Mouse (Mus musculus): Measurements from ENCODE around the gene Hdac7. TPM values are rescaled to one million over a fixed set of nuclear protein-coding genes. Genes with fewer than 3 reads are reported as not detected.

Hdac7 gene
- total and polyA plus RNA-seq, 2 experiments from 2014 or later = 24.2 to 29.2 TPM

- H3K27me3 ChIP-seq (ENCODE audit: insufficient read depth, low read length) = no peaks in the 10 kb centered on the region
- no peak for DNase-seq (ENCODE audit: low spot score)
- H3K4me1 ChIP-seq (ENCODE audit: insufficient read depth, low read length) = peaks cover 5% of the 10 kb centered on the region; the same call in 1 of the 2 replicates
- H3K4me3 ChIP-seq (ENCODE audit: low read depth, low read length) = no peak overlapping the region
- H3K9ac ChIP-seq (replicated peaks; ENCODE audit: low read length, poor library complexity, severe bottlenecking) = no peak overlapping the region
- no peak overlapping the region for H3K4me2 ChIP-seq (ENCODE audit: low read depth, low read length, poor library complexity, severe bottlenecking)
- TF ChIP-seq CTCF (IDR thresholded peaks at IDR 0.05) = no peak
- WGBS = 90% methylated on average over 18 of the region's 18 CpGs
- H3K36me3 ChIP-seq (ENCODE audit: insufficient read depth, low read length) = peaks cover 53% of the 10 kb centered on the region
- H3K9me3 ChIP-seq (ENCODE audit: low read length) = no peaks in the 10 kb centered on the region
- ATAC-seq (ENCODE audit: low FRiP score) = no peak
- H3K27ac ChIP-seq (ENCODE audit: low read depth, low read length) = no peak overlapping the region
These were observed 50.7 kb downstream of the Hdac7 start for GRCm38 (mm10) chr15:97793386-97794153.

DNA sequence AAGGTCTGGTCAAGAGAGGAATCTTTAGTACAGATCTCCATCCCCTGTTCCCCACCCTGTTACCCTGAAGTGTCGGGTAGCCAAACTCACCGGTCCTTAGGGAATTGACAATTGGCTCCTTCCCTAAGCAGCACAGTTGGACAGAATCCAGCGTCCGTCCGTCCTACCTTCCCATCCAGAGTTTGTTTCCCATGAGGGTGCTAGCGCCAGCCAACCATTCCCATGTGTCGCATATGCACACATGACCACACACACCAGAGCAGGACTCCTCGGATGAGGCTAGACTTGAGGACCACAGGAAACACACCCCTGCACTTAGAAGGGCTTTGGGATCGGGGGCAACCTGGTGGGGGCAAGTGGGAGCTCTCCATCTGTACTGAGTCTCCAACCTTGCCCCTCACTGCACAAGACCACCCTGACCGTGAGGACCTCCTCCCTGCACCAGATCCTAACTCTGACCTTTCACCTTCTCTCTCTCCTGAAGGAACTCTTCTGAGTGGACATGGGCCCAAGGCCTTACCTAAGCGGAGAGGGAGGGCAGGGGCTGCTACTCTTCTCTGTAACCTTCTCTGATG, 53.1 kb downstream of the Hdac7 start:
- no peak for DNase-seq (ENCODE audit: low spot score)
- Histone ChIP-seq H3K9me3 (ENCODE audit: low read length) (no peaks in the 10 kb centered on the region), H3K9ac (replicated peaks; ENCODE audit: low read length, poor library complexity, severe bottlenecking) (no peak overlapping the region), H3K27ac (ENCODE audit: low read depth, low read length) (no peak overlapping the region), H3K4me1 (ENCODE audit: insufficient read depth, low read length) (peaks cover 6% of the 10 kb centered on the region; the same call in 1 of the 2 replicates), H3K4me3 (ENCODE audit: low read depth, low read length) (no peak overlapping the region), H3K36me3 (ENCODE audit: insufficient read depth, low read length) (peaks cover 42% of the 10 kb centered on the region), H3K27me3 (ENCODE audit: insufficient read depth, low read length) (no peaks in the 10 kb centered on the region), H3K4me2 (ENCODE audit: low read depth, low read length, poor library complexity, severe bottlenecking) (no peak overlapping the region)
- no peak for TF ChIP-seq CTCF (IDR thresholded peaks at IDR 0.05)
- WGBS = 86% methylated on average over 11 of the region's 11 CpGs
- ATAC-seq (ENCODE audit: low FRiP score) = no peak

DNA sequence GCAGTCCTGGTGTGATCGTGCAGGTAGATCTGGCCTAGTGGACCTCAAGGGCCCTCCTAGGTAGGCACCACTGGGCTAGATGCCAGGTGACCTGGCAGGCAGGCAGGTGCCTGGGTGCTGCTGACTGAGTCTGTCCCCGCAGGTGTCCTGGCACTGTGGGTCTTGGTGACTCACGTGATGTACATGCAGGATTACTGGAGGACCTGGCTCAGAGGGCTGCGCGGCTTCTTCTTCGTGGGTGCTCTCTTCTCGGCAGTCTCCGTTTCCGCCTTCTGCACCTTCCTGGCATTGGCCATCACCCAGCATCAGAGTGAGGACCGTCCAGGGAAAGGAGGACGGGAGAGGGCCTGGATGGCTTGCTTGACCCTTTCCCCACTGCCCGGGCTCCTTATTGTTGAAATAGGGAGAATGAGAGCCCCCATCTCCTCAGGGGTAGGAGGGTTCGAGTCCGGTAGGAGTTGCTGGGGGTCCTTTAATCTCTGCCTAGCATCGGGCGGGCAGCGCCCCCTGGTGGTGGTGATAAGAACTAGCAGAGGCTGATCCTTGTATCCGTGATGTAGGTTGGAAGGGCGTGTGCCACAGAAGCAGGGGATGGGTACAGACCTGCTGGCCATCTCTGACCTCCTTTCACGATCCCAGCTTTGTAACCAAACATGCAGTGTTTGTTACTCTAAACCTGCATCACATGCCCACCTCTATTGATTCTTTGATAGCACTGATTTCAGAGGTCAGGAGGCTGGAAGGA, 54.4 kb downstream of the Hdac7 start:
- Histone ChIP-seq H3K27ac (ENCODE audit: low read depth, low read length) (no peak overlapping the region), H3K36me3 (ENCODE audit: insufficient read depth, low read length) (peaks cover 30% of the 10 kb centered on the region), H3K4me3 (ENCODE audit: low read depth, low read length) (no peak overlapping the region), H3K4me2 (ENCODE audit: low read depth, low read length, poor library complexity, severe bottlenecking) (no peak overlapping the region), H3K9ac (replicated peaks; ENCODE audit: low read length, poor library complexity, severe bottlenecking) (no peak overlapping the region), H3K27me3 (ENCODE audit: insufficient read depth, low read length) (no peaks in the 10 kb centered on the region), H3K4me1 (ENCODE audit: insufficient read depth, low read length) (peaks cover 11% of the 10 kb centered on the region; the same call in 1 of the 2 replicates), H3K9me3 (ENCODE audit: low read length) (no peaks in the 10 kb centered on the region)
- DNase-seq (ENCODE audit: low spot score) (peak; percentile 65), ATAC-seq (ENCODE audit: low FRiP score) (no peak)
- WGBS = 57% methylated on average over 20 of the region's 20 CpGs
- peak; percentile 89 for TF ChIP-seq CTCF (IDR thresholded peaks at IDR 0.05)

DNA sequence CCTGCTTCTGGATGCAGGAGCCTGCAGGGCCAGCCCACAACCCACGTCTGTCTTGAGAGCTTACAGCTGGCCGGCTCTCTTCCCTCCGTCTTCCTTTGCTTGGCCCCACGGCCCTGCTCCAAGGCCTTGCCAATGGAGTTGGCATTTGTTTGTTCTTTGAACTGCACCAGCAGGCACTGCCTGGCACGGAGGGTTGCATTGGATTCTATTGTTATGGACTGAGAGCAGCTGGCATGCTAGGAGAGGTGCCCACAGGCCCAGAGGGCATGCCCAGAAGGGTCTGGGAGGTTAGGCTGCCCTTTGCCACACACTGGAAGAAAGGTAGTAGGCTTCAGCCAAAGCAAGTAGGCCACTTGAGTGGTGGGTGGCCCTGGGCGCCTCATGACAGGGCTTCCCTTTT, 55.5 kb downstream of the Hdac7 start:
- WGBS = 48% methylated on average over 6 of the region's 6 CpGs
- H3K4me3 ChIP-seq (ENCODE audit: low read depth, low read length) = no peak overlapping the region
- DNase-seq (ENCODE audit: low spot score) (peak; percentile 79), ATAC-seq (ENCODE audit: low FRiP score) (no peak)
- H3K27ac ChIP-seq (ENCODE audit: low read depth, low read length) = peak overlapping the region; percentile 32; the same call in 1 of the 2 replicates
- no peaks in the 10 kb centered on the region for H3K9me3 ChIP-seq (ENCODE audit: low read length)
- no peak overlapping the region for H3K4me2 ChIP-seq (ENCODE audit: low read depth, low read length, poor library complexity, severe bottlenecking)
- TF ChIP-seq CTCF (IDR thresholded peaks at IDR 0.05) = no peak
- no peaks in the 10 kb centered on the region for H3K27me3 ChIP-seq (ENCODE audit: insufficient read depth, low read length)
- H3K36me3 ChIP-seq (ENCODE audit: insufficient read depth, low read length) = peaks cover 21% of the 10 kb centered on the region; the same call in 1 of the 2 replicates
- H3K4me1 ChIP-seq (ENCODE audit: insufficient read depth, low read length) = peaks cover 11% of the 10 kb centered on the region; the same call in 1 of the 2 replicates
- no peak overlapping the region for H3K9ac ChIP-seq (replicated peaks; ENCODE audit: low read length, poor library complexity, severe bottlenecking)

DNA sequence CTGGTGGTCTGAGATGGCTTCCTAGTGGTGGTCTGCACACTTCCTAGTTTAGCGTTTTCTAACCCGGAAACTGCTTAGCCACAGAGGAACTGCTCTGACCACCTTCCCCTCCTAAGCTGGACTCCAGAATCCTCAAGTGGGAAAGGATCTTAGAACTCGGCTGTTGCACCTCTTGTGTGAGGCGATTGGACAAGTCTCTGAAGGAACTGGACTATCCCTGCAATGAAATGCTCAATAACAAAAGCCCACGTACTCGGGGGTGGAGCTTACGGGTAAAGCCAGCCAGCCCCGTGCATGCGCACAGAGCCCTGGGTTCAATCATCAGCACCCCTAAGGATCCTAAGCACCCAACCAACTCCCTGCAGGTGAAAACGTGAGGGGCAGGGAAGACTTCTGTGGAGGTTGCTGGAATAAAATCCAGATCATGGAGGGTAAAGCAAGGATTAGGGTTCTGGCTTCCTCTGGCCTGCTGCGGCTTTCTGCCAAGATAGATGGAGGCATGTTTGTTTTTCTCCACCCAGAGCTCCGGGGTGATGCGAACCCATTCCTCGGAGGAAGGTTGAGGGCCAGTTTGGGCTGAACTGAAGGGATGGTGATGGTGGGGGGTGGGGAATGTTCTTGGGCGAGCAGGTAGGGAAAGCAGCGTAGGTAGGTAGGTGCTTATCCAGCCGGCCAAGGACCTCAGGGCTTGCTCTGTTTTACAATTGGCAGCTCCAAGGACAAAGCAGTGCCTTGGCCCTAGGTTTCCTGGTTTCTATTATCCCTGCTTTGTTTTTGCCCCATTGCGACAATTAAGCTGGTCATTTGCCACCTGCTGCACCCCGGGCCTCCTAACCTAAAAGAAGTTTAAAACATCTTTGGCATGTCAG, 56.3 kb downstream of the Hdac7 start:
- H3K4me3 ChIP-seq (ENCODE audit: low read depth, low read length) = no peak overlapping the region
- peak overlapping the region; percentile 26; the same call in 1 of the 2 replicates for H3K27ac ChIP-seq (ENCODE audit: low read depth, low read length)

More for the DNA sequence above, 56.3 kb downstream of the Hdac7 start:
- Histone ChIP-seq H3K4me2 (ENCODE audit: low read depth, low read length, poor library complexity, severe bottlenecking) (no peak overlapping the region), H3K9ac (replicated peaks; ENCODE audit: low read length, poor library complexity, severe bottlenecking) (no peak overlapping the region), H3K36me3 (ENCODE audit: insufficient read depth, low read length) (peaks cover 13% of the 10 kb centered on the region; the same call in 1 of the 2 replicates), H3K4me1 (ENCODE audit: insufficient read depth, low read length) (peaks cover 11% of the 10 kb centered on the region; the same call in 1 of the 2 replicates), H3K27me3 (ENCODE audit: insufficient read depth, low read length) (no peaks in the 10 kb centered on the region), H3K9me3 (ENCODE audit: low read length) (no peaks in the 10 kb centered on the region)
- DNase-seq (ENCODE audit: low spot score) (no peak), ATAC-seq (ENCODE audit: low FRiP score) (no peak)
- WGBS = 74% methylated on average over 19 of the region's 19 CpGs
- TF ChIP-seq CTCF (IDR thresholded peaks at IDR 0.05) = no peak

Data from midbrain, postnatal 0 days (tissue).